Mouse (Mus musculus) brain, embryonic 14.5 days (tissue): ENCODE measurements around the gene Zfp36l2.

Experiments
- CTCF ChIP-seq: fragments of 200-500 bp; IDR thresholded peaks from 2 replicates; pipeline ENCODE4 v1.5.1; 2012; ENCODE audit warnings: inconsistent platforms, mild to moderate bottlenecking, moderate library complexity, borderline replicate concordance; ENCODE audit not compliant: insufficient read depth, insufficient read length; ENCODE audit errors: extremely low read depth
- POLR2A ChIP-seq: fragments of 200-500 bp; IDR thresholded peaks from 2 replicates; pipeline ENCODE4 v1.6.1; 2012; ENCODE audit warnings: mild to moderate bottlenecking, inconsistent platforms, borderline replicate concordance; ENCODE audit not compliant: poor library complexity, insufficient read depth, insufficient read length, severe bottlenecking; ENCODE audit errors: extremely low read depth

DNA sequence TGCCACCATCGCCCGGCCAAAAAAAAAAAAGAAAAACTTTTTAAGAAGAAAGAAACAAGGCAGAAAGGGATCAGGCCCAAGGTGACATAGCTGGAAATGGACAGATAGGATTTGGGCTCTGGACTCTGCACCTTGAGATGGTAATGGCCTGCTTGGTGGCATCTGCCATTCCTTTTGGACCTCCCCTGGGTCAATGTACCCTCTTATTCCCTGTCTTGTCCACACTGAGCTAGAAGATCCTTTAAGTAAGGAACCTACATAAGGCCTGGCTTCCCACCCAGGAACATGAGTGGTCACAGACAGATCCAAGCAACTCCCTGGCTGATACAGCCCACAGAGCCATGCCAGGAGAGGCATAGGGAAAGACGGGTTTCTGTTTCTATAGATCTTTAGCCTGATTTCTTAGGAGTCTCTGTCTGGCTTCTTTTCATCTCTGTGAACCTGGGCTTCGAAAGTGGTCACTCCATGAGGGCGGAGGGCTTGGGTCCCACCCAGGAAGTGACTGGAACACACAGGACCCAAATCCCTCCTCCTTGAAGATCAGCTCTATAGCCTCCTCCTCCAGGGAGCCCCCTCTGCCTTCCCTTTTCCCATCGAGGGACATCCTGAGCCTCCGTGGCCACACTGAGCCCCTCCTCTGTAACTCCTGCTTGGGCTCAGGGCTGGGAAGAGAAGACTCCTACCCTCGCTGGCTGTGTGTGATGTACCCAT, 32.1 kb downstream of the Zfp36l2 start:
- TF ChIP-seq POLR2A: no peak
- no peak for TF ChIP-seq CTCF
